Mouse (Mus musculus): ENCODE measurements around the gene Gjb6. TPM values are rescaled to one million over a fixed set of nuclear protein-coding genes. Genes with fewer than 3 reads are reported as not detected.
A peak's percentile ranks its signal among the peaks of the same experiment; 100 is the strongest.

Gjb6 gene
- polyA plus RNA-seq, 1 experiment from 2014 or later: 3.7 TPM

DNA sequence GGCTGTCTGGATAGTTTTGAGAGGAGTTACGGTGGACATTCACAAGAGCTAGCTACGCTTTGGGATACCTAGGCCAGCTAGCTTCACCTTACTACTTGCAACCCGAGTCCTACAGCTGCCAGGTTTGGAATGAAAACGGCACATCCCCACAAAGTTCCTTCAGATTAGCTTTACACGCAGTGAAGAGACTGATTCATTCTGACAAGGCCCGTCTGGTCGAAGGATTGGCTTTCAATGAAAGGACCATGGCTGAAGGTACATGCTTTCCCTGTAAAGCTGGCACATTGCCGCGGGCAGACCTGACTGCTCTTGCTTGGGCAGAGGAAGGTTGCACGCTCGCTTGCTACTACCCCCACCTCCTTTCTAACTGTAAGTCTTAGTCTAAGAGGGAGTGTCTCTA, 27.7 kb downstream of the Gjb6 start:
- 45% methylated on average over 11 of the region's 11 CpGs for WGBS
- Histone ChIP-seq H3K36me3 (replicated peaks) (no peaks in the 10 kb centered on the region), H3K4me3 (replicated peaks) (no peak overlapping the region), H3K9ac (no peak overlapping the region), H3K4me2 (no peak overlapping the region), H3K9me3 (no peaks in the 10 kb centered on the region), H3K4me1 (peaks cover 17% of the 10 kb centered on the region), H3K27me3 (peaks cover 70% of the 10 kb centered on the region), H3K27ac (no peak overlapping the region)
- no peak for ATAC-seq (ENCODE audit: low FRiP score)

DNA sequence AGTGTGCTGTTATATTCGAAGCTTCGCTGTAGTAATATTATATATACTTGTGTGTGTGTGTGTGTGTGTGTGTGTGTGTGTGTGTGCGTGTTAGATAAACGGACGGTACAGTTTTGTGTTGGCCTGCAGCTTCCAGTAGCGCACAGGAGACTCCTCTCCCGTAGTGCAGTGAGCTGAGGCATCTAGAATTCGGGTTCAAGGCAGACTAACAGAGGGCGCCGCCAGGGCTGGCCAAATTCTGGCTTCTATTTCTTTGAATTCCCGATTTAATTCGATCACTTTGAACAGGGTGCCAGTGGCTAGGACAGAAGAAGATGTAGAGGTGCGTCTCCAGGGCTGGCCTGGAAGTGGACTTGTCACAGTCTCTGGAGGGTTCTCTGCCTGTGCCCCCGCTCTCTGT, 28.3 kb downstream of the Gjb6 start:
- H3K36me3 ChIP-seq (replicated peaks): no peaks in the 10 kb centered on the region
- H3K27ac ChIP-seq: no peak overlapping the region
- H3K4me3 ChIP-seq (replicated peaks): peak overlapping the region; percentile 60
- no peak for ATAC-seq (ENCODE audit: low FRiP score)
- H3K4me2 ChIP-seq: peak overlapping the region; percentile 100
- no peaks in the 10 kb centered on the region for H3K9me3 ChIP-seq
- H3K9ac ChIP-seq: no peak overlapping the region
- H3K4me1 ChIP-seq: peaks cover 17% of the 10 kb centered on the region
- WGBS: 14% methylated on average over 14 of the region's 14 CpGs
- peaks cover 72% of the 10 kb centered on the region for H3K27me3 ChIP-seq

DNA sequence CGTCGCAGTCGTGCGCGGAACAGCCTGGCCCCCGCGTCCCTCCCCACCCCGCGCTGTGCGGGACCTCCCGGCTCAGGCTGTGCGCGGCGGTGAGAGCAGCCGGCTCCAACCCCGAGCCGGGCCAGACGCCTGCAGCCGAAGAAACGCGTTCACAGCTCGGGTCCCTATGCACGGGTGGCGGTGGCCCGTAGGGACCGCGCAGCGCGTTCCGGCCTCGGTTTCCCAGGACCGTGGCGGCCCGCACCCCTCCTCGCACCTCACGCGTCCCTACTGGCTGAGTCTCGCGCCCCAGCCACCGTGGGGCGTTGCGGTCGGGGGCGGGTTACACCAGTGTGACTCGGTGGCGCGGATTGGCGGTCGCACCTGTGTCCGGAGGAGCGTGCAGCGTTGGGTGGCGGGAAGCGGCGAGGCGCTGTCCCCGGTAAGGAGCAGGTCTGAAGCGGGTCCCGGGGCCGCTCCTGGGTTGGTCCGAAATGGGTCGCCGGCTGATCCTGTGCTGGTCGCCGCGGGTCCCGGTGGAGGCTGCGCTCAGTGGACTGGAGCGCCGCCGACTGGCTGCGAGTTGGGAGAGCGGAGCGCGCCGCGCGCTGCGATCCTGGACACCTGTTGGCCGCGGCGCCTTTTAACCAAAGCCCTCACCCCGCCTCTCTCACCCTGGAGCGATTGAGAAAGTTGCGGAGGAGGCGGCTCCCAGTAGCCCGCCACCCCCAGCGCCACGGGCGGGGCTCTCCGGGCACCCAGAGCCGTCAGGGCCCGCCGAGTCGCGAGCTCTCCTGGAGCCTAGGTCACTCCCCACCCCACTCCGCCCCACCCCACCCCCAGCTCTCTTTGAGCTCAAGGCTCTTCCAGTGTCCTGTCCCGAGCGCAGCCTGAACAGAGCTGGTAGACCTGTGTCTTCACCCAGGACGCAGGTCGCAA, 29.0 kb downstream of the Gjb6 start, which contains the start of gene Gjb2:
Gjb2 (minus strand) TSS at position 597 of the 918 bp plus-strand sequence.
- peak within 1 kb of the TSS; percentile 60 for H3K4me3 ChIP-seq (replicated peaks)
- peak within 1 kb of the TSS; percentile 49 for H3K9ac ChIP-seq
- H3K9me3 ChIP-seq: no peaks in the 10 kb centered on the region
- peaks cover 17% of the 10 kb centered on the region for H3K4me1 ChIP-seq
- WGBS: under 1% methylated on average over 99 of the region's 101 CpGs
- no peak within 1 kb of the TSS for H3K27ac ChIP-seq
- H3K4me2 ChIP-seq: peak within 1 kb of the TSS; percentile 100
- H3K36me3 ChIP-seq (replicated peaks): no peaks in the 10 kb centered on the region
- ATAC-seq (ENCODE audit: low FRiP score): peak; percentile 55; the same call in 1 of the 2 replicates
- peaks cover 72% of the 10 kb centered on the region for H3K27me3 ChIP-seq

DNA sequence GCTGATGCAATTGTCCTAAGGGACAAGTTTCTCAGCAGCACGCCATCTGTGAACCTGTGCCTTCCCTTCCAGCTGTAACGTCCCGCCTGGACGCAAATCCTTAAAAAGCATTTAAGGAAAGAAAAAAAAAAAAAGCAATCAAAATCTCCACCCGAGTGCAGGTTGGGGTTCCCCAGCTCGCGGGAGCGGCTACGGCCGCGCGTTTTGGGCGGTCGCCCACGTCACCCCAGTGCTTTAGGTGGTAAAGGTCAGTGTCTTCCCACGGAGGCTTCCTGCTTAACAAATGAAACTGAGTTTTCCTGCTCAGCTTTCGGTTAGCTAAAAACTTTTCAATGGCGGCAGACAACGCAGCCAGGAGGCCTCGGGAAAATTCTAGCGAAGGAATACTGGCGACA, 29.7 kb downstream of the Gjb6 start:
- 1% methylated on average over 22 of the region's 22 CpGs for WGBS
- H3K9me3 ChIP-seq: no peaks in the 10 kb centered on the region
- peaks cover 17% of the 10 kb centered on the region for H3K4me1 ChIP-seq
- H3K9ac ChIP-seq: peak overlapping the region; percentile 49; the same call in 1 of the 2 replicates
- no peak overlapping the region for H3K27ac ChIP-seq
- no peaks in the 10 kb centered on the region for H3K36me3 ChIP-seq (replicated peaks)
- peak overlapping the region; percentile 100 for H3K4me2 ChIP-seq
- H3K27me3 ChIP-seq: peaks cover 72% of the 10 kb centered on the region
- ATAC-seq (ENCODE audit: low FRiP score): no peak
- peak overlapping the region; percentile 60 for H3K4me3 ChIP-seq (replicated peaks)

DNA sequence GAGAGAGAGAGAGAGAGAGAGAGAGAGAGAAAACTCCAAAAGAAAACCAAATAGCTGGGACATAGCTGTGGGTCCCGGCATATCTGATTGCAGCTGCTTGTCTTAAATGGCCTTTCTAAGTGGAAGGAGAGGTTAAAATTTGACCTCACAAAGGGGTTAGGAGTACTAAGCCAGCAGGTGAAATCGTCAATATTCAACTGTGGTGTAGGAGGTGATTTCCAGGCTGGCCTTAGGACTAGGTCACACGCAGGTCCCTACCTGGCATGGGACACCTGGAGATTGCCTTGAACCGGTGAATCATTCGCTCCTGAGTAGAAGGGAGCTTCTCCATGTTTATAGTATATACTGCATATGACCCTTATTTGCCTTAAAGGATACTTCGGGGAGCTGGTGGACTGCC, 30.3 kb downstream of the Gjb6 start:
- H3K27me3 ChIP-seq: peaks cover 69% of the 10 kb centered on the region

DNA sequence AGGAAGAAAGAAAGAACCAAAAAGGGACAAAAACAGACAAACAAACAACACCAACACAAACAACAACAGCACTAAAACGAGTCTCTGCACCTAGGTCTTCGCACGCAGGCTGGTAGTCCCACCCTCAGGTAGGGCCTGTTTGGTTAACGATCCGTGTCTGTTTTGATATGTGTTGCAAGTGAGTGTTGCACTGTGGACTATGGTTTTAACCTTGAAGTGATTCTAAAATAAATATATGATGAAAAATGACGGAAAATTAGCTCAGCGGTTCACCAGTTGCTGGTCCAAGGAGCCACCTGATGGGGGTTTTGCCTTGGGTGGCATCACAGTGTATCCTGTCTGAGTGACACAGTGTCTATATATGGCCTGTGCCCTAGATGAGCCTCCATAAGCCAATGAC, 31.8 kb downstream of the Gjb6 start:
- H3K4me2 ChIP-seq: no peak overlapping the region
- no peak overlapping the region for H3K4me3 ChIP-seq (replicated peaks)
- no peaks in the 10 kb centered on the region for H3K9me3 ChIP-seq
- H3K27ac ChIP-seq: no peak overlapping the region
- peaks cover 17% of the 10 kb centered on the region for H3K4me1 ChIP-seq
- ATAC-seq (ENCODE audit: low FRiP score): no peak
- H3K36me3 ChIP-seq (replicated peaks): no peaks in the 10 kb centered on the region
- H3K27me3 ChIP-seq: peaks cover 54% of the 10 kb centered on the region
- no peak overlapping the region for H3K9ac ChIP-seq
- 91% methylated on average over 7 of the region's 7 CpGs for WGBS

More for the DNA sequence above, 30.3 kb downstream of the Gjb6 start:
- H3K36me3 ChIP-seq (replicated peaks): no peaks in the 10 kb centered on the region
- WGBS: 47% methylated on average over 6 of the region's 6 CpGs
- H3K27ac ChIP-seq: no peak overlapping the region
- H3K4me3 ChIP-seq (replicated peaks): no peak overlapping the region
- H3K9ac ChIP-seq: no peak overlapping the region
- no peaks in the 10 kb centered on the region for H3K9me3 ChIP-seq
- no peak for ATAC-seq (ENCODE audit: low FRiP score)
- no peak overlapping the region for H3K4me2 ChIP-seq
- H3K4me1 ChIP-seq: peaks cover 17% of the 10 kb centered on the region

DNA sequence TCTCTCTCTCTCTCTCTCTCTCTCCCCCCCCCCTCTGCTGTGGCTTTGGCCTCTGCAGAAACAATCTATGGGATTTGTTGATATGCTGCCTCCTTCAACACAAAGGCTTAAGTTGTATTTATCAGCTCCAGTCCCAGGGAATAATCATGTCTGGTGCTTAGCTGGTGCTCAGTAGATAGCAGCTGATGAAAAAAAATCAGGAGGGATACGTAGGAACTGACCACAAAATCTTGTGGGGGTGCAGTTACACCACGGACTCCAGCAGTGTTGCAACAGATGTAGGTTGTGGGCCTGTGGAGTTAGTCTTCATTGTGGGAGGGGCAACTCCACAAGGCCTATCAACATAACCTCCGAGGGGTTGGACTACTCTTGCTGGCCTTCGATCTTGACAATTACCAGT, 37.6 kb downstream of the Gjb6 start:
- Histone ChIP-seq H3K4me3 (replicated peaks) (no peak overlapping the region), H3K9ac (no peak overlapping the region), H3K9me3 (no peaks in the 10 kb centered on the region), H3K27me3 (peaks cover 3% of the 10 kb centered on the region; the same call in 1 of the 2 replicates), H3K4me2 (no peak overlapping the region), H3K27ac (no peak overlapping the region), H3K36me3 (replicated peaks) (no peaks in the 10 kb centered on the region), H3K4me1 (no peaks in the 10 kb centered on the region)
- 72% methylated on average over 4 of the region's 4 CpGs for WGBS
- ATAC-seq (ENCODE audit: low FRiP score): no peak

DNA sequence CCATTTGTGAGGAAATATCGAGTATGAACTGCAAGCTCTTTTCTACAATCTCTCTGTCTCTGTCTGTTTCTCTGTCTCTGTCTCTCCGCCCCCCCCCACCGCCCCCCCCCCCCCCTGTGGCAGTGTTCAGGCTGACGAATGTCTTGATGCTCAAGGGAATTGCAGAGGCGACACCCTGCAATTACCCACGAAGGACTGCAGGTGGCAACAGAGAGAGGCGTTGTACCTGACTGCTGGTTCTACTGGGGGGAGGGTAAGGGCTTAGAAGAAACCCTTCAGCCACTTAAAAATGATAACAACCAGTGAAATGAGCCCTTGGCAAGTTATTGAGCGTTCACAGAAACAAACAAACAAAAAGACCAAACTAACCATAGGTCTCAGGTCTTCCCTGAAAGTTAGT, 40.4 kb downstream of the Gjb6 start:
- Histone ChIP-seq H3K36me3 (replicated peaks) (no peaks in the 10 kb centered on the region), H3K4me3 (replicated peaks) (no peak overlapping the region), H3K9me3 (no peaks in the 10 kb centered on the region), H3K4me1 (no peaks in the 10 kb centered on the region), H3K9ac (no peak overlapping the region), H3K27me3 (no peaks in the 10 kb centered on the region), H3K27ac (no peak overlapping the region), H3K4me2 (no peak overlapping the region)
- ATAC-seq (ENCODE audit: low FRiP score): no peak
- WGBS: 6% methylated on average over 8 of the region's 8 CpGs

DNA sequence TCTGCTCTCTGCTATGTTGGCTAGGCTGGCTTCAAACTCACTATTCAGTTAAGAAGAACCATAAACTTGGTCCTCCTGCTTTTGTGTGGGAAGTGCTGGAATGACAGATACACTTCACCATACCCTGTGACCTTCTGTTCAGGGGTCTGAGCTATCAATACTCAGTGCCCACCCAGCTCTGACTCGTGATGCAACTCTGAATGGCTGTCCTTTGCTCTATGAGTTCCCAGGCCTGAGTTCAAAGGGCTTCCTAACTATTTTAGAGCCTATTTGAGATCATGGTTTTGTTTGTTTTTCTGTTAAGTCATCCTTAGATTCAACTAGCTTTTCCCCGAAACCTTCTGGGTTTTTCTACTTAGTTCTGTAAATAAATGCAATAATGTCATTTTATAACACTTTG, 43.4 kb downstream of the Gjb6 start:
- no peak overlapping the region for H3K4me2 ChIP-seq
- no peak overlapping the region for H3K4me3 ChIP-seq (replicated peaks)
- ATAC-seq (ENCODE audit: low FRiP score): no peak
- no peak overlapping the region for H3K27ac ChIP-seq
- H3K27me3 ChIP-seq: no peaks in the 10 kb centered on the region
- H3K9ac ChIP-seq: no peak overlapping the region
- H3K4me1 ChIP-seq: no peaks in the 10 kb centered on the region
- 62% methylated on average over 2 of the region's 2 CpGs for WGBS
- no peaks in the 10 kb centered on the region for H3K36me3 ChIP-seq (replicated peaks)
- H3K9me3 ChIP-seq: no peaks in the 10 kb centered on the region

DNA sequence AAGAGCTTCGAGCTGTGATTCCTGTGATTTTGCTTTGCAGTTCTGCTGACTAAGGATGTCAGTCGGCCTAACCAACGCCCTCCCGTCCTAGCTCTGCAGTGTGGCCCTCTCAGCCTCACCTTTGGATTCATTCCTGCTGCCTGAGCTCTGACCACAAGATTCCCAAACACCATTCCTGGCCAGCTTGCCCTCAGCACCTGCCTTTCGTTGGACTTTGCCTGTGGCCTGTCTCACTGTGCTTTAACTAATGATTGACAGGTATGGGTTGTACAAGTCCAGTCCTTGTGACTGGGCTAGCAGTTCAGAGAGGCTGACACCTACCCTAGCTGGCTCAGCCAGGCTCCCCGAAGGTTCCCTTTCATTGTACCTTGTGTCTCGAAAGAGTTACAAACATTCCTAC, 44.3 kb downstream of the Gjb6 start:
- Histone ChIP-seq H3K36me3 (replicated peaks) (no peaks in the 10 kb centered on the region), H3K4me2 (no peak overlapping the region), H3K27ac (no peak overlapping the region), H3K27me3 (no peaks in the 10 kb centered on the region), H3K4me1 (no peaks in the 10 kb centered on the region), H3K9ac (no peak overlapping the region), H3K9me3 (no peaks in the 10 kb centered on the region), H3K4me3 (replicated peaks) (no peak overlapping the region)
- no peak for ATAC-seq (ENCODE audit: low FRiP score)
- 90% methylated on average over 7 of the region's 7 CpGs for WGBS

DNA sequence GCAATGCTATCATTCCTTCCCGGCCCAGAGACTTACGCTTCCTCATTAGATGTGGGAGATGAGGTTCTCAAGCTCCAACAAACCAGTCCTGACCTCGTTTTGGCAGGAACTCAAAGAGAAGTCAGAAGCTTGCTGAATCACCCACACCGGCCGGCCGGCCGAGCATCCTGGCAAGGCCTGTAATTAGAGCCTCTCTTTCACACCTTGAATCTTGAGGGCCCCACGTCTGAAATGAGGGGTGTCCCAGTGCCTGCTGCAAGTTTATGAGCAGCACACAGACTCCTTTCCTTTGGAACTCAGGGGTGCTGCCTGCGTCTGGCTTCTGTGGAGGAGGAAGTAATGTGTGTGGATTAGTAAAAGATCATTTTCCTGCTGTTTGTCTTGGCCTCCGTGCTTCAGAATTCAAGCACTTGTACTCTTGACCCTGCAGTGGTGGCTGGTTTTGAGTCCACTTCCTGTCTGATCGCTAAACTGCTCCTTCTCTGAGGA, 49.2 kb downstream of the Gjb6 start:
- no peak overlapping the region for H3K27ac ChIP-seq
- H3K36me3 ChIP-seq (replicated peaks): no peaks in the 10 kb centered on the region
- no peaks in the 10 kb centered on the region for H3K9me3 ChIP-seq
- H3K4me1 ChIP-seq: no peaks in the 10 kb centered on the region
- 70% methylated on average over 11 of the region's 11 CpGs for WGBS
- H3K4me3 ChIP-seq (replicated peaks): no peak overlapping the region
- no peak overlapping the region for H3K9ac ChIP-seq
- ATAC-seq (ENCODE audit: low FRiP score): no peak
- no peaks in the 10 kb centered on the region for H3K27me3 ChIP-seq
- no peak overlapping the region for H3K4me2 ChIP-seq

DNA sequence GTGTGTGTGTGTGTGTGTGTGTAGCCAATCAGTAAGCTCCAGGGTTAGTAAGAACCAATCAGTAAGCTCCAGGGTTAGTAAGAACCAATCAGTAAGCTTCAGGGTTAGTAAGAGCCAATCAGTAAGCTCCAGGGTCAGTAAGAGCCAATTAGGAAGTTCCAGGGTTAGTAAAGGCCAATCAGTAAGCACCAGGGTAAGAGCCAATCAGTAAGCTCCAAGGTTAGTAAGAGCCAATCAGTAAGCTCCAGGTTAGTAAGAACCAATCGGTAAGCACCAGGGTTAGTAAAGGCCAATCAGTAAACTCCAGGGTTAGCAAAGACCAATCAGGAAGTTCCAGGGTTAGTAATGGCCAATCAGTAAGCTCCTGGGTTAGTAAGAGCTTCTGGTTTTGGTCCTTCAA, 50.5 kb downstream of the Gjb6 start:
- 95% methylated on average over 1 of the region's 1 CpGs for WGBS

DNA sequence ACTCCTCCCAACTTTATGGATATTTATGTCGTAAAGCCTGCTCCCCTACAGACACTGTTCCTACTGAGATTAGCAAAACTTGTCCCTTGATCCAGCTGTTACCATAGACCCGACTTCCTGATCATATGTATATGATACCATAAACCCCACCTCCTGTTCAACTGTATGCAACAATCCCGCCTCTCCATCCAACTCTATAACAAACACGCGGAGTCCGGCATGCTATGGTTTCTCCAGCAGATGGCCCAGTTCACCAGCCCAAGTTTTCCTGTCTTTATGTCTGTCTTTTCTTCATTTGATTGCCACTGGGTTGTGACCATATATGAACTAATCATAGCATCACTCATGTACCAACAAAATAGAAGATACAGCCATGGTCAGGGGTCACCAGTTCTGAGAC, 57.9 kb downstream of the Gjb6 start:
- Histone ChIP-seq H3K4me2 (no peak overlapping the region), H3K36me3 (replicated peaks) (no peaks in the 10 kb centered on the region), H3K4me3 (replicated peaks) (no peak overlapping the region), H3K4me1 (no peaks in the 10 kb centered on the region), H3K27ac (no peak overlapping the region), H3K9me3 (no peaks in the 10 kb centered on the region), H3K27me3 (no peaks in the 10 kb centered on the region), H3K9ac (no peak overlapping the region)
- 86% methylated on average over 6 of the region's 6 CpGs for WGBS
- ATAC-seq (ENCODE audit: low FRiP score): no peak

More for the DNA sequence above, 50.5 kb downstream of the Gjb6 start:
- no peaks in the 10 kb centered on the region for H3K9me3 ChIP-seq
- no peaks in the 10 kb centered on the region for H3K4me1 ChIP-seq
- H3K4me2 ChIP-seq: no peak overlapping the region
- no peak overlapping the region for H3K9ac ChIP-seq
- no peaks in the 10 kb centered on the region for H3K36me3 ChIP-seq (replicated peaks)
- no peak overlapping the region for H3K27ac ChIP-seq
- no peaks in the 10 kb centered on the region for H3K27me3 ChIP-seq
- no peak overlapping the region for H3K4me3 ChIP-seq (replicated peaks)
- no peak for ATAC-seq (ENCODE audit: low FRiP score)

Measured in forebrain, embryonic 12.5 days (tissue).